Mouse (Mus musculus): ENCODE results near the gene Gm4303.
"Not testable (repeated sequence)": the region's sequence is repeated elsewhere in the genome, so short reads cannot be mapped to it uniquely, and the experiment has no call there.

- TF ChIP-seq CTCF (IDR thresholded peaks at IDR 0.05; ENCODE audit: low read depth); EP300 (optimal IDR thresholded peaks at IDR 0.05): not testable (repeated sequence)
Observed at GRCm38 (mm10) chr10:100340536-100340935, 5.2 kb upstream of the Gm4303 start, which contains the start of gene Gm4302.
